In the genomic region with DNA sequence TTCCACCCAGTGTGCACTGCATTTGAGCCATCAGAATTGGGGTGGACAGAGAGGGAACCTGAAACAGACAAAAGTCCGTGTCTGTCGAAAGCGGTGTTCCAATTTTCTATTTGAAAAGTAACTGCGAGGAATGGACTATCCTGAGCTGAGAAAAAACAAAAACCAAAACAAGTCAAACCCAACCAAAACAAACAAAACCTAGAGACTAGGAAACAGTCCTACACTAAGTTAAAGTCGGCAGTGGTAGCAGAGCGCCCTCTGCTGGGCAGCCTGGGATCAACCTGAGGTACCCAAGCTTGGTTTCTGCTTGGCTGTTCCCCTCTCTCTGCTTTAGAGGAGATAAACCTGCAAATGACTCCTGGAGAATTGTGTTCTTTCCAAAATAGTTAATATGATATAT, we compare ENCODE assay signal across 8 mouse cellular contexts. TPM values are rescaled to one million over a fixed set of nuclear protein-coding genes. Genes with fewer than 3 reads are reported as not detected.
A peak's percentile ranks its signal among the peaks of the same experiment; 100 is the strongest.
DNase-seq lines count a peak whose midpoint lies in the region; TF ChIP-seq lines count a peak whose summit lies in the region.

No protein-coding gene starts in this region.

- peak; percentile 86 to 92 for TF ChIP-seq CTCF in CH12.LX (conservative IDR thresholded peaks at IDR 0.05 in 1 of 2, IDR thresholded peaks at IDR 0.05 in 1 of 2; ENCODE audit: low read depth in 2 of 2, low read length in 2 of 2)

- TF ChIP-seq EP300 in CH12.LX (IDR thresholded peaks at IDR 0.05; ENCODE audit: low read length): no peak

- H3K4me1 ChIP-seq in CH12.LX (ENCODE audit: control insufficient read depth in 1 of 2, insufficient read depth in 2 of 2): peaks cover 0 to 10% of the 10 kb centered on the region in 2 experiments; a peak in 1 of 4 replicates
- H3K4me1 ChIP-seq in heart, embryonic 10.5 days: peaks cover 18% of the 10 kb centered on the region

- H3K4me3 ChIP-seq in CH12.LX (replicated peaks in 1 of 3; ENCODE audit: low read depth in 2 of 3, low read length in 2 of 3, poor library complexity in 1 of 3): no peak overlapping the region
- H3K4me3 ChIP-seq in heart, embryonic 10.5 days: no peak overlapping the region

- dilution Hi-C loops in CH12.LX (cut with MboI; ENCODE audit: extremely low pct_ligation_motif_present, extremely low pct_unique_long_range_greater_than_20kb, low sequenced_read_pairs): no loop called here

- H3K27me3 ChIP-seq in CH12.LX (replicated peaks): peaks cover 32% of the 10 kb centered on the region
- H3K27me3 ChIP-seq in heart, embryonic 10.5 days (ENCODE audit: insufficient read depth, poor library complexity, severe bottlenecking): peaks cover 7% of the 10 kb centered on the region

- in situ Hi-C loops in CH12.LX (cut with MboI; ENCODE audit: low pct_ligation_motif_present, low pct_unique_long_range_greater_than_20kb, low sequenced_read_pairs): loop anchor here (5.0 to 25.0 kb wide), 4 partner anchors 230 to 530 kb away; a partner anchor contains a TSS

- no peak overlapping the region for H3K27ac ChIP-seq in CH12.LX (ENCODE audit: insufficient read depth, low read depth)
- H3K27ac ChIP-seq in heart, embryonic 10.5 days: no peak overlapping the region

- 19% methylated on average over 6 of the region's 6 CpGs for WGBS in heart, embryonic 10.5 days

- peak; percentile 63 for DNase-seq in CH12.LX (ENCODE audit: extremely low read depth)
- peak; percentile 90 for DNase-seq in adrenal gland, postnatal 10 days
- peak; percentile 78 for DNase-seq in embryo, embryonic 9.5 days (ENCODE audit: extremely low spot score)
- peak; percentile 81 for DNase-seq in heart, embryonic 10.5 days (ENCODE audit: low spot score)
- DNase-seq in layer of hippocampus, adult 18-20 months (ENCODE audit: low spot score in 2 of 2): peak; percentile 66 to 89
- peak; percentile 87 for DNase-seq in lung, postnatal 10 days
- DNase-seq in retina, adult 2 months (ENCODE audit: low read depth, low spot score): peak; percentile 20
- DNase-seq in thymus, postnatal 4 days: peak; percentile 87

- H3K36me3 ChIP-seq in CH12.LX (replicated peaks in 1 of 2; ENCODE audit: control insufficient read depth in 1 of 2, insufficient read depth in 1 of 2, low read length in 1 of 2): no peaks in the 10 kb centered on the region
- H3K36me3 ChIP-seq in heart, embryonic 10.5 days: no peaks in the 10 kb centered on the region

- H3K9me3 ChIP-seq in CH12.LX (replicated peaks; ENCODE audit: low read length): peaks cover 2% of the 10 kb centered on the region
- no peaks in the 10 kb centered on the region for H3K9me3 ChIP-seq in heart, embryonic 10.5 days

- peak; percentile 86 for TF ChIP-seq RAD21 in CH12.LX (IDR thresholded peaks at IDR 0.05; ENCODE audit: low read depth, low read length)

- no peak overlapping the region for H3K9ac ChIP-seq in CH12.LX (ENCODE audit: insufficient read depth, low read depth)

- no peak for TF ChIP-seq POLR2A in CH12.LX (IDR thresholded peaks at IDR 0.05; ENCODE audit: low read depth, low read length)

- H3K79me2 ChIP-seq in CH12.LX (replicated peaks; ENCODE audit: control insufficient read depth, extremely low read depth, insufficient read depth, poor library complexity, severe bottlenecking): no peaks in the 10 kb centered on the region

- H3K4me2 ChIP-seq in CH12.LX (ENCODE audit: insufficient read depth, low read depth, poor library complexity, severe bottlenecking): no peak overlapping the region

TF ChIP-seq in CH12.LX, 34 proteins besides CTCF, POLR2A, EP300 and RAD21:
- no peak for TF ChIP-seq SIN3A (IDR thresholded peaks at IDR 0.05; ENCODE audit: low read length)
- no peak for TF ChIP-seq POLR2AphosphoS2 (IDR thresholded peaks at IDR 0.05; ENCODE audit: low read depth, low read length)
- peak; percentile 65 for TF ChIP-seq SMC3 (IDR thresholded peaks at IDR 0.05; ENCODE audit: low read depth, low read length)
- TF ChIP-seq KAT2A (IDR thresholded peaks at IDR 0.05; ENCODE audit: insufficient replicate concordance, low read length): no peak
- TF ChIP-seq MAFK (IDR thresholded peaks at IDR 0.05; ENCODE audit: insufficient replicate concordance, low read length): no peak
- no peak for TF ChIP-seq IRF4 (IDR thresholded peaks at IDR 0.05; ENCODE audit: low read depth, low read length)
- no peak for TF ChIP-seq BHLHE40 (IDR thresholded peaks at IDR 0.05; ENCODE audit: low read depth, low read length)
- TF ChIP-seq TCF12 (IDR thresholded peaks at IDR 0.05; ENCODE audit: low read depth, low read length): no peak
- TF ChIP-seq HCFC1 (IDR thresholded peaks at IDR 0.05; ENCODE audit: low read depth, low read length): no peak
- no peak; the same call in 1 of the 2 replicates for TF ChIP-seq ZKSCAN1 (IDR thresholded peaks at IDR 0.05; ENCODE audit: borderline replicate concordance, low read depth, low read length)
- no peak for TF ChIP-seq NRF1 (IDR thresholded peaks at IDR 0.05; ENCODE audit: low read depth, low read length)
- TF ChIP-seq E2F4 (IDR thresholded peaks at IDR 0.05; ENCODE audit: insufficient replicate concordance, low read depth, low read length): no peak
- no peak for TF ChIP-seq JUND (conservative IDR thresholded peaks at IDR 0.05; ENCODE audit: low read depth, low read length)
- TF ChIP-seq MAX (IDR thresholded peaks at IDR 0.05; ENCODE audit: low read length): no peak
- no peak for TF ChIP-seq NELFE (IDR thresholded peaks at IDR 0.05; ENCODE audit: low read depth, low read length)
- TF ChIP-seq ETS1 (conservative IDR thresholded peaks at IDR 0.05; ENCODE audit: low read depth, low read length): no peak
- no peak for TF ChIP-seq ELF1 (IDR thresholded peaks at IDR 0.05; ENCODE audit: low read depth, low read length)
- TF ChIP-seq ZC3H11A (IDR thresholded peaks at IDR 0.05; ENCODE audit: low read depth, low read length): peak; percentile 35; the same call in 1 of the 2 replicates
TF ChIP-seq in CH12.LX: peak in this region for 2.

RNA-seq across cellular contexts. Expression of a gene that starts 10.0 kb away (rescaled TPM):
- total RNA-seq in CH12.LX (2012; rRNA removed) (58.6 and 76.6 TPM in 2 replicates), CH12.LX (2014; rRNA removed) (104 and 113 TPM in 2 replicates)
- polyA plus RNA-seq in CH12.LX (2012; ENCODE audit: insufficient read length, low read depth): 86.2 and 98.2 TPM in 2 replicates
- total RNA-seq in adrenal gland, postnatal 10 days (2021): 10 to 100 TPM; 67.0 to 71.7 TPM
- 157 and 170 TPM in 2 replicates for polyA plus RNA-seq in heart, embryonic 10.5 days (2016; fragmentation: Nextera tagmentation; extraction: Ambion mirVana)
- 100 to 1,000 TPM; 122 TPM for total RNA-seq in layer of hippocampus, adult 18-20 months (2021)

Comparison
In these comparisons a context has a peak if more than half of its experiments do, and no peak if none do; other contexts are left out.
1. DNase-seq: peak in every context shown above with its lines; median percentile 90 in adrenal gland, postnatal 10 days; 87 in lung, postnatal 10 days; 87 in thymus, postnatal 4 days; 81 in heart, embryonic 10.5 days; 78 in embryo, embryonic 9.5 days; 78 in layer of hippocampus, adult 18-20 months; 63 in CH12.LX; 20 in retina, adult 2 months.